Mouse (Mus musculus): ENCODE data around the gene AA986860.
A peak's percentile ranks its signal among the peaks of the same experiment; 100 is the strongest.

AA986860 gene

DNA sequence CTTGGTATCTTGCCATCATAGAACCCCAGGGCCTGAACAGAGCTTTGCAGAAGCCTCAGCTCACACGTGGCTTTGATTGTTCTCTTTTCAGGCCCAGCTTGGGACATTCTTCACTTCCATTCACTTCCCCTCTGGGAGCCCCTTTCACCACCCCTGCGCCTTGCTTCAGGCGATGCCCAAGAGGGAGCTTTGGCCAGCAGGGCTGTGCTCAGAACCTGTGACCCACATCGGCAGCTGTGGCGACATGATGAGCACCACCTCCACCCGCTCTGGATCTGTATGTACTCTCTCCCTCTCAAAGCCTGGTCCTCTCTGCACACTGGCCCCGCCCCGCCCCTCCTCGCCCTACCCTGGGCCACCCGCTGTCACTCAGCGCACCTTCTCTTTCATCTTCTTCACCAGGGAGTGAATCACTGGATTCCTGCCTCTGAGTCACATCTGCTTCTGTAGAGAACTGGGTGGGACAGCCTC lies 5.7 kb downstream of the AA986860 start:
- DNase-seq: no peak

- no peak for DNase-seq
These were observed 6.1 kb downstream of the AA986860 start for GRCm38 (mm10) chr1:130737916-130738315.

- DNase-seq: no peak
These were observed 6.9 kb downstream of the AA986860 start for GRCm38 (mm10) chr1:130738551-130739106.

DNA sequence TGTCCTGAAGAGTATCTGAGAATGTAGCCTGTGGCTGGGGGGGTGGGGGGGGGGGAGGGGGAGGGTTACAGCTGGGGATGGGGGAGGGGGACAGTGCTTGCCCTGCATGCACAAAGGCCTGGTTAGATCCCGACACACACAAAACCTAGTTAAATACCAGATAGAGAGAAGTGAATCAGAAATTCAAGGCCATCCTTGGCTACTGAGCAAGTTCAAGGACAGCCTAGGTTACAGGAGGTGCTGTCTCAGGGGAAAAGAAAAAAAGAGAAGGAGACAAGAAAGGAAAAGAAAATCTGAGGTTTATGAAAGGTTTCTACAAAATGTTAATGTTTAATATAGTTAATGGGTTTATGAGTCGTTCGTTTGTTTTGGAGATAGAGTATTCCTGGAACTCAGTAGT lies 7.9 kb downstream of the AA986860 start:
- no peak for DNase-seq

DNA sequence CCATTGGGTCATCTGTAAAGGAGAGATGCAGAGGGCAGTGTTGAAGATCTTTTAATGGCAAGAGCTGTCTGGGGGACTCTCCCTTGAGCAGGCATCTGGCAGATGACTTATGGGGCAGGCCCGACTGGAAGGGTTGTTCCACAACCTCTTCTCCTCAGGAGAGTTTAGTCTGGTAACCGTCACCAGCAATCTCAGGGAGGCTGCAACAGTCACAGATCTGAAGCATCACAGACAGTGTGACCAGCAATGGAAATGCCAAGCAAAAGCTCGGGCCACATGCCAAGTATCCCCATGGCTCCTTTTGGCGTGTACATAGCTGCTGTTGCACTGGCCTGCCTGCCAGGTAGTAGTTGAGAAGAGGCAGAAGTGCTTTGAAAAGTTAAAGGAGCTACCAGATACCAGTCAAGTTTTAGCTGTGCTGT lies 8.5 kb downstream of the AA986860 start:
- DNase-seq: peak; percentile 31

- DNase-seq: peak; percentile 47
These were observed 9.3 kb downstream of the AA986860 start for GRCm38 (mm10) chr1:130740781-130741720.

DNA sequence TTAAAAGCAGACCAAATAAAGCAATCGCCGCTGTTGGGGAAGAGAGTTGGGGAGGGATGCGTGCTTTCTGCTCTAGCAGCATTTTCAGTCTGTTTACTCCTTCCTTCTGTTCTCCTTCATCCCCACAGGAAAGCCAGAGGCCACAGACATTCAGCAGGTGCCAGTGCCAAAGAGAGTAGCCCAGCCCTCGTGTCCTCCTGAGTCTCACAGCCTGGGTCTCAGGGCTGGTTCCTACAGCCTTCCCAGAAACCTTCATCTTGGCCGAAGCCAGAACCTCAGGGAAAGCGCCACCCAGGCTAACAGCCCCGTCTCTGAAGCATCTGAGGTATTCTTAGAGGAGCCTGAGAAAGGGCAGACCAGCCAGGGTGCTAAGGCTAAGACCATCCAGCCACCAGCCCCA lies 10.4 kb downstream of the AA986860 start:
- DNase-seq: no peak

- no peak for DNase-seq
These were observed 12.0 kb downstream of the AA986860 start for GRCm38 (mm10) chr1:130743775-130744174.

DNA sequence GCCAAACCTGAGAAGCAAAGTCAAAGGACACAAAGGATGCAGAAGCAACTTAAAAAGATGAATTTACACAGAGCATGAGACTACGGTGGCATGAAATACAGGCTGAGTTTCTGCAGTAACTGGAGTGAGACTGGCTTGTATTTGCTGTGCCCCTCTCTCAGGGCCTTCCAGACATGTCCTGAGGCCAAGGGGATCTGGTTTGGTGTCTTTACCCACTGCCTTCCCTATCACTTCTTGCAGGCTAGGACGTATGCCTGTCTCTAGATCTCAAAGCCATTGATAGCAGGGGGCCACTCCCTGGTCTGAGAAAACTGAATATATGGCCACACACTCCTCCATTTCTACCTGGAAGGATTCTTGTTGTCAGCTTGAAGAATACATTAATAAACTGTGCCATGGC lies 12.4 kb downstream of the AA986860 start:
- DNase-seq: no peak

DNA sequence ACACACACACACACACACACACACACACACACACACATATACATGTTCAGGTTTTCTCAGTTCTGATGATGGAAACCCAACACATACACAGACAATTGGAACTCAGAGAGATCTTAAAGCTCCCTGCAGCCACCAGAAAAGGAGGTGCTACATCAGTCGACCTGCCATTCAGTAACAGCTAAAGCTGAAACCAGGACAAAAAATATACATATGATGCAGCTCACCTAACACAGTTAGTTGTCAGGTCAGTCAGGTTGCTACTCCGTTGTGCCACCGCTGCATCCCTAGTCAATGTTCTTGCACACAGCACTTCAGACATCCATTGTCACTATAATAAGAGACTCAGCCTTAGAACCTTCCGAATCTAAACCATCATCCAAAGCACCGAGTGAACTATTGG lies 13.2 kb downstream of the AA986860 start:
- no peak for DNase-seq

GRCm38 (mm10) chr1:130745591-130745990 lies 13.8 kb downstream of the AA986860 start:
- no peak for DNase-seq

GRCm38 (mm10) chr1:130746819-130747218 lies 15.0 kb downstream of the AA986860 start:
- no peak for DNase-seq

GRCm38 (mm10) chr1:130759689-130760088 lies 27.9 kb downstream of the AA986860 start:
- DNase-seq: no peak

- DNase-seq: no peak
These were observed 29.8 kb downstream of the AA986860 start for GRCm38 (mm10) chr1:130761597-130761996.

DNA sequence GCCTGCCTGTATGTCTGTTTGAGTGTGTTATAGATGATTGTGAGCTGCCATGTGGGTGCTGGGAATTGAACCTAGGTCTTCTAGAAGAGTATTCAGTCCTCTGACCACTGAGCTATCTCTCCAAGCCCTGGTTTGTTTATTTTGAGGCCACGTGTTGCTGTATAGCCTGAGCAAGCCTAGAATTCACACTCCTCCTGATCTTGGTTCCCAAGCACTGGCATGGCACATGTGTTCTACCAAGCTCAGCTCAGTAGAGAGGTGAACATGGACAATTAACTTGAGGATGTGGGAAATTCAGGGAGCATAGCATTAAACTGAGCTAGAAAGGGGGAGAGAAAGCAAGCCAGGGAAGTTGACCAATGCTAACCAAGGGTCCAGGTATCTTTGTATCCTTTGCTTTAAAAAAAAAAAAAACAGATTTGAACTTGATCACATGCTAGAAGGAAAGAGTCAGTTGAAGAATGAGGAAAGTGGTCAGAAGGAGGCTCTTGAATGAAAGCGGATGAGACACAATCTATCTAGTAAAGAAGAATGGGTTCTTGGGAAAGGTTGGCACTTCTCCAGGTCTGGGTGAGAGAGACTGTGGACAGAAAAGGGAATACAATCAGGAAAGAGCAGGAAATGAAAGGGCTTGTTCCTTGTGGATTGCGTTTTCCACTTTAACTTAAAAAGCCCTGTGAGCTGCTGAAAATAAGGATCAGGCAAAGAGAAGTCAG lies 30.4 kb downstream of the AA986860 start:
- DNase-seq: no peak

- DNase-seq: no peak
These were observed 32.3 kb downstream of the AA986860 start for GRCm38 (mm10) chr1:130764027-130764461.

DNA sequence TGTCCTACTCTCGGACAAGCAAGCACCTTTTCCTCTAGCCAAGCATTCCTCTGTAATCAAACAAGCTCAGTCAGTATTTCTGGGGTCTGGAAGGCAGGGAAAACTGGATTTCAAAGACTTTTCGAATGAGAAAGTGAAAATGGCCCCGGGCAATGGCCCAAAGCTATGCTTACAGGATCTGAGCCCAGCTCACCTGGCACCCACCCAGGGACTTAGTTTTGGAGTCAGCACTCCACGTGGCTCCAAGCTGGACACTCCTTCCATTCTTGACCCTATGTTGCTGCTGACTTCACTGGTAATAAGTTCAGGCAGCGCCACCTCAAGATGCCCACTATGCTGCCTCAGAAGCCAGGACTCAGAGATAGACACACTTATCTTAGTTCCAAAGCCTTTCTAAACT lies 35.3 kb downstream of the AA986860 start:
- DNase-seq: no peak

- DNase-seq: no peak
These were observed 38.1 kb downstream of the AA986860 start for GRCm38 (mm10) chr1:130769925-130770324.

DNA sequence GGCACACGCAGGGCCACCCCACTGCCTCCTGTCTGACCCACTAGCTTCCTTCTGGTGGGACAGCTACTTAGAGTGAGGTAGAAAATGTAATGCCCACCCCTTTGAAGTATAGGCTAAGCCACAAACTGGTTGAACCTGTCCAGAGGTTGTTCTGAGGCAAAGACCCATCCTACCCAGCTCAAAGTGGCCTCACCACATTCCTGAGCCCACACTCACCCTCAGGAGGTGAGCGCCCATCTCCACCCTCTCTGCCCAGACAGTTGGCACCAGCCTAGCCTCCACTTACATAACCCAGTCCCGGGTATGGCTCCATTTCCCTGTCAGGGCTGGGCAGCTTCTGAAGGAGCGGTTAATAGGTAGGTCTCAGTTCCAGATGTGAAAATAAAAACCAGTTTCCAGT lies 38.7 kb downstream of the AA986860 start:
- DNase-seq: no peak

GRCm38 (mm10) chr1:130770981-130771494 lies 39.3 kb downstream of the AA986860 start:
- DNase-seq: no peak

- DNase-seq: no peak
These were observed 43.5 kb downstream of the AA986860 start for GRCm38 (mm10) chr1:130775234-130775633.

DNA sequence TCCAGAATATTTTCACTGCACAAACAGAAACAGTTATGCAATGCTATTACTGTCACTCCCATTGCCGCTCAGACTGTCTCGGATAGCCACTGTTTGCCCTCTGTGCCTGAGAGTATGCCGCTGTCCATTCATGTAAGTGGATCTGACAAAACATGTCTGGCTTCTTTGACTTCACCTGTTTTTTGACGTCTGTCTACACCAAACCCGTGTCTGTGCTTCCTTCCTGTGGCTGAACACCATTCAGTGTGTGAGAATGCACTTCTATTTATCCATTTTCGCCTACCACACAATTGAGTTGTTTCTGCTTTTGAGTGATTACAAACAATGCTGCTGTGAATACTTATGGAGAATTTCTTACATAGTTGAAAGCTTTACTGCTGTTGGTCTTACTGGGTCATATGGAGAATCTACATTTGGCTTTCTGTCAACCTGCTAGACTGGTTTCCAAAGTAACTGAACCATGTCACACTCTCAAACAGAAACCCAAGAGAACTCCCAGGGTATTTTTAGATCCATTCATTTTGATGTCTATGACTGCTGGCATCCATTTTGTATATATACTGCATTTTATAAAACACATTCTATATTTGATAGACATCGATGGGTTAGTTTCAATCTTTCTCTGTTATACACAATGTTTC lies 44.0 kb downstream of the AA986860 start:
- DNase-seq: no peak

DNA sequence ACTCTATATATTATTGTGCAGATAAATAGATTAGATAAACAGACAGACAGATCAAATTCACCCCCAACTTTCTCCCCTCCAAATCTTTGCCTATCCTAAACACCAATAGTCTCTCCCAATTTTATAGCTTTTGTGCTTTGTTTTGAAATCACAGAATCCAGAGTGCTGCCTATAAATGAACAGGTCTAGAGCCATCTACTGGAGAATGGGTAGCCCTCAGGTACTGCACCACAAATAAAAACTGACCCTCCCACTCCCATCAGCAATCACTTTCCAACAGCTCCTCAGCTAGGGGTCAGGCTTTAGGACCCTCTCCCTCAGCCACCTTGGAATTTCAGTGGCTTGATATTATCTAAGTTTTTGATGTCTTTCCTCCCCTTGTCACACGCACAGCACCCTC lies 44.9 kb downstream of the AA986860 start:
- no peak for DNase-seq

Data from right cerebral cortex, postnatal 14 days (tissue).